Mouse (Mus musculus) olfactory bulb, adult 2 months (tissue): ENCODE measurements around the gene Spint5. TPM values are rescaled to one million over a fixed set of nuclear protein-coding genes. Genes with fewer than 3 reads are reported as not detected.
A peak's percentile ranks its signal among the peaks of the same experiment; 100 is the strongest.

Experiments
- H3K27ac ChIP-seq: fragments of 200-500 bp; 2 replicates; pipeline ENCODE4 v1.5.1; 2012; ENCODE audit warnings: low read depth, low read length; ENCODE audit not compliant: insufficient read depth
- H3K4me1 ChIP-seq: fragments of 200-500 bp; 2 replicates; pipeline ENCODE4 v1.6.1; 2012; ENCODE audit warnings: low read length; ENCODE audit not compliant: control insufficient read depth, insufficient read depth
- H3K4me3 ChIP-seq: fragments of 200-500 bp; 2 replicates; pipeline ENCODE4 v1.5.1; 2012; ENCODE audit warnings: mild to moderate bottlenecking, low read depth, low read length, moderate library complexity; ENCODE audit not compliant: insufficient read depth
- CTCF ChIP-seq: fragments of 200-500 bp; IDR thresholded peaks from 2 replicates; pipeline ENCODE4 v1.5.1; 2012; ENCODE audit warnings: low read depth, mild to moderate bottlenecking, low read length, moderate library complexity; ENCODE audit not compliant: insufficient read depth
- POLR2A ChIP-seq: fragments of 200-500 bp; IDR thresholded peaks from 2 replicates; pipeline ENCODE4 v1.6.1; 2012; ENCODE audit warnings: mild to moderate bottlenecking, low read depth, low read length, moderate library complexity; ENCODE audit not compliant: insufficient read depth
- WGBS: fragments of 180-500 bp; shearing (Covaris S2); methylation state at CpG from one replicate; pipeline ENCODE4 v1.1.7; 2018; 5-methylcytosine and 5-hydroxymethylcytosine counted together
- polyA plus RNA-seq: library from polyadenylated mRNA; stranded (reverse); fragments of >200 nt; gene quantifications from 2 replicates; pipeline ENCODE4 v1.2.4, GENCODE M21; 2012; ENCODE audit warnings: low replicate concordance; ENCODE audit not compliant: missing spikeins, insufficient read depth, insufficient read length

Gene Spint5
- polyA plus RNA-seq = not detected in 2 replicates

- TF ChIP-seq CTCF (no peak), POLR2A (no peak)
- no peak within 1 kb of the TSS for H3K27ac ChIP-seq
- WGBS = 77% methylated on average over 6 of the region's 6 CpGs
- H3K4me3 ChIP-seq = no peak within 1 kb of the TSS
- H3K4me1 ChIP-seq = no peaks in the 10 kb centered on the region
These were observed at the start of gene Spint5 for GRCm38 (mm10) chr2:164715005-164715404. Gene Spint5, plus strand, starts transcription at chr2:164715305.

GRCm38 (mm10) chr2:164670261-164670660, 44.8 kb upstream of the Spint5 start:
- no peaks in the 10 kb centered on the region for H3K4me1 ChIP-seq

GRCm38 (mm10) chr2:164670938-164671337, 44.2 kb upstream of the Spint5 start:
- H3K4me1 ChIP-seq = no peaks in the 10 kb centered on the region
- H3K27ac ChIP-seq = no peak overlapping the region
- TF ChIP-seq POLR2A = no peak
- 19% methylated on average over 1 of the region's 1 CpGs for WGBS
- no peak overlapping the region for H3K4me3 ChIP-seq

More at GRCm38 (mm10) chr2:164670261-164670660, 44.8 kb upstream of the Spint5 start:
- TF ChIP-seq CTCF (no peak), POLR2A (no peak)
- WGBS = 83% methylated on average over 5 of the region's 5 CpGs
- Histone ChIP-seq H3K4me3 (no peak overlapping the region), H3K27ac (no peak overlapping the region)

- Histone ChIP-seq H3K4me1 (peaks cover 3% of the 10 kb centered on the region; the same call in 1 of the 2 replicates), H3K4me3 (no peak within 1 kb of the TSS), H3K27ac (no peak within 1 kb of the TSS)
- WGBS = 78% methylated on average over 7 of the region's 7 CpGs
- no peak for TF ChIP-seq POLR2A
- no peak for TF ChIP-seq CTCF
These were observed 41.1 kb upstream of the Spint5 start, which contains the start of gene Wfdc11 for GRCm38 (mm10) chr2:164673987-164674386. Gene Wfdc11, minus strand, starts transcription at chr2:164674087.

GRCm38 (mm10) chr2:164676103-164676502, 39.0 kb upstream of the Spint5 start:
- H3K4me1 ChIP-seq = peaks cover 5% of the 10 kb centered on the region; the same call in 1 of the 2 replicates
- H3K4me3 ChIP-seq = no peak overlapping the region
- TF ChIP-seq POLR2A = no peak
- no peak for TF ChIP-seq CTCF
- 80% methylated on average over 7 of the region's 7 CpGs for WGBS
- no peak overlapping the region for H3K27ac ChIP-seq

- TF ChIP-seq CTCF = no peak
- TF ChIP-seq POLR2A = no peak
- H3K4me3 ChIP-seq = no peak overlapping the region
- no peak overlapping the region for H3K27ac ChIP-seq
- H3K4me1 ChIP-seq = peaks cover 5% of the 10 kb centered on the region; the same call in 1 of the 2 replicates
- WGBS = 82% methylated on average over 16 of the region's 16 CpGs
These were observed 38.0 kb upstream of the Spint5 start for GRCm38 (mm10) chr2:164676916-164677685.

GRCm38 (mm10) chr2:164678848-164679625, 36.1 kb upstream of the Spint5 start:
- Histone ChIP-seq H3K27ac (no peak overlapping the region), H3K4me1 (peaks cover 5% of the 10 kb centered on the region; the same call in 1 of the 2 replicates), H3K4me3 (peak overlapping the region; percentile 16; the same call in 1 of the 2 replicates)
- TF ChIP-seq POLR2A (no peak), CTCF (peak; percentile 50; the same call in 1 of the 2 replicates)
- WGBS = 18% methylated on average over 19 of the region's 19 CpGs

GRCm38 (mm10) chr2:164679906-164680305, 35.2 kb upstream of the Spint5 start:
- 81% methylated on average over 3 of the region's 3 CpGs for WGBS
- H3K4me1 ChIP-seq = peaks cover 5% of the 10 kb centered on the region; the same call in 1 of the 2 replicates
- H3K4me3 ChIP-seq = no peak overlapping the region
- no peak overlapping the region for H3K27ac ChIP-seq
- TF ChIP-seq CTCF = no peak
- no peak for TF ChIP-seq POLR2A

GRCm38 (mm10) chr2:164684807-164685206, 30.3 kb upstream of the Spint5 start, which contains the start of gene Wfdc13:
Gene Wfdc13, plus strand, starts transcription at chr2:164685107.
- TF ChIP-seq CTCF (no peak), POLR2A (no peak)
- Histone ChIP-seq H3K4me1 (no peaks in the 10 kb centered on the region), H3K4me3 (no peak within 1 kb of the TSS), H3K27ac (no peak within 1 kb of the TSS)
- WGBS = 79% methylated on average over 3 of the region's 3 CpGs
